Mouse (Mus musculus): Measurements from ENCODE around the gene Tdpoz2. TPM values are rescaled to one million over a fixed set of nuclear protein-coding genes. Genes with fewer than 3 reads are reported as not detected.

The Tdpoz2 gene
- not detected in 2 replicates for polyA plus RNA-seq (2012; rRNA removed)

DNA sequence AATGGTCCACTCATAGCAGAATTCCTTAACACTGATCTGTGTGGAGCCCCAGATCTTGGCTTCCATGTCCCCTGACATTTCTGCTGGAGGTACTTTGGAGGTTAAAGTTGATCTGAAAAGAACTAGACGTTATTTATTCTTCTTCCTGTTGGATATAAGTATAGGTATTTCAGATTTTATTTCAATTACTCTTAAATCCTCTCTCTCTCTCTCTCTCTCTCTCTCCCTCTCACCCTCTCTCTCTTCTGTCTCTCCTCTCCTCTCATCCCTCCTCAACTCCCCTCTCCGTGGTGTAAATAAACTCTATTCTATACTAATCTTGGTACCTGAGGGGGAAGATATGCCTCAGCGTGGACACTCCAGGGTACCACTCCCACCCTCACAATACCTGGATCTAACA, at the start of gene Tdpoz2:
Gene Tdpoz2, minus strand, starts transcription at position 101 of the 400 bp plus-strand sequence.

DNA sequence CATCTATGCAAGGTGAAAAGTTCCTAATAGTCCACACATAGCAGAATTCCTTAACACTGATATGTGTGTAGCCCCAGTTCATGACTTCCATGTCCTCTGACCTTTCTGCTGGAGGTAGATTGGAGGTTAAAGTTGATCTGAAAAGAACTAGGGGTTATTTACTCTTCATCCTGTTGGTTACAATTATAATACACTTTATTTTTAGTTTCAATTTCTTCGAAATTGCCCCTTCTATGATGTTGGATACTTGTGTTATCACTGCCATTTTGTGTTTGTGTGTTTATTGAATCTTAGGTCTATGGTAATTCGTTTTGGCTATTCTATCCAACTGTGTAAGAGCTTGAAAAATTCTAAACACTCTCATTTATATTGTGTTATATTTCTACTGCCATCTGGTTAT, 40.5 kb upstream of the Tdpoz2 start, which contains the start of gene Gm37596:
Gene Gm37596, minus strand, starts transcription at position 101 of the 400 bp plus-strand sequence.

DNA sequence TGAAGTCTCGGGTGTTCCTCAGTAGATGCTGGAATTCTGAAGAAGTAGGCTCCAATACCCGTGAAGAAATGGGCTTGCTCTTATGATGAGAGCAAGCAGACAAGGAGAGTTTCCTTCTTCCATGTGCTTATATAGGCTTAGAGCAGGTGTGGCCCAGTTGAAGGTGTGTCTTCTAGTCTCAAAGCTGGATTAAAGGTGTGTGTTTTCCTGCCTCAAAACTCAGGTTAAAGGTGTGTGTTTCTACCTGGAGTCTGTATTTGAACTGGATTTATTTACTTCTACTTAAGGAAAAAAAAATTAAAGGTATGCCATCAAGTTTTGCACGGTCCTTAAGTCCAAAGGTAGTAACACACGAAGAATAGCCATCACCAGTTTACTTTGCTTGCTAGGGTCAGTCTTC, 23.7 kb upstream of the Tdpoz2 start, which contains the start of gene Tdpoz1:
Gene Tdpoz1, minus strand, starts transcription at position 101 of the 400 bp plus-strand sequence.

Other genes with a start within 250 kb of the Tdpoz2 start
- gene Tchh, start 210.4 kb downstream of the Tdpoz2 start, polyA plus RNA-seq (2012; rRNA removed) = 0.01 TPM in 1 of 2 replicates, not detected in the other
- gene Tchhl1, start 183.9 kb downstream of the Tdpoz2 start, polyA plus RNA-seq (2012; rRNA removed) = not detected in 2 replicates
- gene S100a11, start 132.2 kb downstream of the Tdpoz2 start, polyA plus RNA-seq (2012; rRNA removed) = 66.8 and 103 TPM in 2 replicates
- 8.6 and 12.4 TPM in 2 replicates for gene S100a10, start 97.6 kb downstream of the Tdpoz2 start, polyA plus RNA-seq (2012; rRNA removed)
- gene Tdpoz1, start 23.6 kb upstream of the Tdpoz2 start, polyA plus RNA-seq (2012; rRNA removed) = not detected in 2 replicates
- gene Gm37596, start 40.4 kb upstream of the Tdpoz2 start, polyA plus RNA-seq (2012; rRNA removed) = not detected in 2 replicates
- gene Gm5773, start 120.3 kb upstream of the Tdpoz2 start, polyA plus RNA-seq (2012; rRNA removed) = not detected in 2 replicates
- gene Tdpoz4, start 143.7 kb upstream of the Tdpoz2 start, polyA plus RNA-seq (2012; rRNA removed) = not detected in 2 replicates
- gene Tdpoz3, start 173.3 kb upstream of the Tdpoz2 start, polyA plus RNA-seq (2012; rRNA removed) = not detected in 2 replicates